Mouse (Mus musculus) myocyte (in vitro differentiated cells): ENCODE results near the gene Icos. TPM values are rescaled to one million over a fixed set of nuclear protein-coding genes. Genes with fewer than 3 reads are reported as not detected.

Source experiments
- H3K27me3 ChIP-seq: one replicate; pipeline ENCODE4 v1.6.1; 2011; ENCODE audit not compliant: control insufficient read depth, insufficient read depth, insufficient read length
- H3K36me3 ChIP-seq: one replicate; pipeline ENCODE4 v1.6.1; 2011; ENCODE audit not compliant: control insufficient read depth, insufficient read depth
- H3K4me2 ChIP-seq: one replicate; pipeline ENCODE4 v1.6.1; 2011; ENCODE audit warnings: low read depth, control low read depth
- H3K4me3 ChIP-seq: one replicate; pipeline ENCODE4 v1.5.1; 2011; ENCODE audit warnings: mild to moderate bottlenecking, control low read depth, moderate library complexity
- H3K79me2 ChIP-seq: one replicate; pipeline ENCODE4 v1.6.1; 2011; ENCODE audit not compliant: control insufficient read depth, insufficient read depth
- H3ac ChIP-seq: one replicate; pipeline ENCODE4 v1.6.1; 2011; ENCODE audit not compliant: control insufficient read depth, insufficient read length
- CEBPB ChIP-seq: IDR thresholded peaks from 2 replicates; pipeline ENCODE4 v1.6.1; 2011; ENCODE audit warnings: mild to moderate bottlenecking, moderate library complexity; ENCODE audit not compliant: poor library complexity, insufficient read depth, severe bottlenecking
- E2F4 ChIP-seq: IDR thresholded peaks from one replicate; pipeline ENCODE4 v1.6.1; 2011; ENCODE audit warnings: mild to moderate bottlenecking, control low read depth, moderate library complexity; ENCODE audit not compliant: insufficient read depth
- MAX ChIP-seq: IDR thresholded peaks from one replicate; pipeline ENCODE4 v1.6.1; 2011; ENCODE audit warnings: low read depth, mild to moderate bottlenecking, control low read depth
- MYOD1 ChIP-seq, 3 experiments: IDR thresholded peaks; one replicate each; pipeline ENCODE4 v1.6.1; 2011; ENCODE audit warnings: control low read depth in 2 of 3, low read depth in 2 of 3, mild to moderate bottlenecking in 2 of 3, moderate library complexity in 1 of 3; ENCODE audit not compliant: insufficient read length in 2 of 3, control insufficient read depth in 1 of 3
- MYOG ChIP-seq, 3 experiments: IDR thresholded peaks; one replicate each; pipeline ENCODE4 v1.6.1; 2011; ENCODE audit warnings: control low read depth in 2 of 3, low read depth in 2 of 3, mild to moderate bottlenecking in 2 of 3; ENCODE audit not compliant: insufficient read length in 2 of 3, control insufficient read depth in 1 of 3, insufficient read depth in 1 of 3
- POLR2A ChIP-seq: IDR thresholded peaks from one replicate; pipeline ENCODE4 v1.6.1; 2011; ENCODE audit warnings: low read depth, mild to moderate bottlenecking, control low read depth, moderate library complexity; ENCODE audit not compliant: insufficient read length
- POLR2AphosphoS2 ChIP-seq: IDR thresholded peaks from one replicate; pipeline ENCODE4 v1.6.1; 2011; ENCODE audit warnings: low read depth, control low read depth; ENCODE audit not compliant: insufficient read length
- REST ChIP-seq: IDR thresholded peaks from one replicate; pipeline ENCODE4 v1.6.1; 2011; ENCODE audit warnings: mild to moderate bottlenecking, control low read depth, moderate library complexity; ENCODE audit not compliant: insufficient read depth, insufficient read length
- SRF ChIP-seq: IDR thresholded peaks from one replicate; pipeline ENCODE4 v1.6.1; 2011; ENCODE audit warnings: low read depth; ENCODE audit not compliant: control insufficient read depth, insufficient read length
- TCF12 ChIP-seq: IDR thresholded peaks from one replicate; pipeline ENCODE4 v1.6.1; 2011; ENCODE audit warnings: mild to moderate bottlenecking, control low read depth; ENCODE audit not compliant: poor library complexity, insufficient read depth, severe bottlenecking
- TCF3 ChIP-seq: IDR thresholded peaks from one replicate; pipeline ENCODE4 v1.6.1; 2011; ENCODE audit warnings: low read depth, control low read depth; ENCODE audit not compliant: insufficient read length
- USF1 ChIP-seq: IDR thresholded peaks from one replicate; pipeline ENCODE4 v1.6.1; 2011; ENCODE audit warnings: low read depth, mild to moderate bottlenecking, control low read depth, moderate library complexity
- polyA plus RNA-seq: library from polyadenylated mRNA; unstranded; fragments of >200 nt; fragmentation: generic; extraction: Trizol; gene quantifications from one replicate; pipeline ENCODE4 v1.2.1, GENCODE M21; 2012; ENCODE audit warnings: missing spikeins

The Icos gene
- polyA plus RNA-seq, 1 experiment = not detected

DNA sequence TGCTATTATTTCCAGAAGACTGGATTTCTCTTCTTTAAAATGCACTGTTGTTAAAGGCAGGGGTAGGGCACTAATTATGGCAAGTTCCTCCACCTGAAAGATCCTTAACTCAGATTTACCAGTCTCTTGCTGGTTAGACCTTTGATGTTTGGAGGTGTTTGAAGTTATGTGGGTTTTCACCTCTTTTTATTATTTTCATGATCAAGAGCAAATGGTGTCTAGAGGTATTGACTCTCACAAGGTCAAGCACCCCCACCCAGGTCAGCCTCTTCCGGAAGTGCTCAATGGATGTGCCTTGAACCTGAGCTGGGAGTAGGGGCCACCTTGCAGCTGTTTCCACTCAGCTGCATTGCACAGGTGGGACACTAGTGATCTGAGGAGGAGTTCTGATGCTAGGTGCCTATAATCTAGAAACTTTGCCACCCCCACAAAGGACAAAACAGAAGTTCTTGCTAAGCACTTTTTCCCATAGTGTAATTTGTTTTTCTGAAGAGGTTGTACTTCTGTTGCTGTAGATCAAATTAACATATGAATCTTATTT is 38.9 kb downstream of the Icos start:
- Histone ChIP-seq H3K36me3 (no peaks in the 10 kb centered on the region), H3K4me2 (no peak overlapping the region), H3ac (no peak overlapping the region), H3K4me3 (no peak overlapping the region), H3K27me3 (peaks cover 4% of the 10 kb centered on the region), H3K79me2 (no peaks in the 10 kb centered on the region)
- TF ChIP-seq MYOD1 (IDR thresholded peaks at IDR 0.05; ENCODE audit: control insufficient read depth in 1 of 3, insufficient read length in 2 of 3, low read depth in 2 of 3) = no peak
- no peak for TF ChIP-seq REST
- no peak for TF ChIP-seq E2F4
- no peak for TF ChIP-seq MAX
- TF ChIP-seq CEBPB = no peak
- no peak for TF ChIP-seq USF1
- no peak for TF ChIP-seq POLR2AphosphoS2
- TF ChIP-seq MYOG (IDR thresholded peaks at IDR 0.05; ENCODE audit: control insufficient read depth in 1 of 3, insufficient read depth in 1 of 3, insufficient read length in 2 of 3, low read depth in 2 of 3) = no peak
- no peak for TF ChIP-seq POLR2A
- no peak for TF ChIP-seq TCF12
- no peak for TF ChIP-seq SRF

DNA sequence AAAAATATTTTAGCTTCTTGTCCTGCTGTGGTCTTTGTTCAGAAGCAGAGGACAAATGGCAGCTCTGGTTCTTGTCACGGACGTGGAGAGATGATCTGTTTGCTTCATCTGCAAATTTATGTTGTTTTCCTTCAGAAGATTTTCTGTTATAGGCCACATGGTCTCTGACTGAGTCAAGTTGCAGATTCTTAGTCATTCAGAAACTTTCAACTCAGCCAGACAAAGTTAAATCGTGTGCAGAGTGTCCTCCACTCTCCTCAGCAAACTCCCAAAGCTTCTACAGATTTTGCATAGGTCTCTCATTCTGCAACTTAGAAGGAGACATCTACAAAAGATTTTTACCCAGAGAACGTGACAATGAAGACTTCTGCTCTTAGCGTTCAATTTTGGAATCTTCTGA is 49.0 kb downstream of the Icos start:
- Histone ChIP-seq H3K36me3 (no peaks in the 10 kb centered on the region), H3K79me2 (no peaks in the 10 kb centered on the region), H3K4me2 (no peak overlapping the region), H3K4me3 (no peak overlapping the region), H3ac (no peak overlapping the region), H3K27me3 (peaks cover 4% of the 10 kb centered on the region)
- TF ChIP-seq E2F4 = no peak
- TF ChIP-seq MAX = no peak
- no peak for TF ChIP-seq TCF12
- no peak for TF ChIP-seq TCF3
- TF ChIP-seq POLR2A = no peak
- TF ChIP-seq REST = no peak
- TF ChIP-seq USF1 = no peak
- no peak for TF ChIP-seq MYOD1 (IDR thresholded peaks at IDR 0.05; ENCODE audit: control insufficient read depth in 1 of 3, insufficient read length in 2 of 3, low read depth in 2 of 3)
- TF ChIP-seq POLR2AphosphoS2 = no peak
- no peak for TF ChIP-seq CEBPB
- no peak for TF ChIP-seq SRF
- no peak for TF ChIP-seq MYOG (IDR thresholded peaks at IDR 0.05; ENCODE audit: control insufficient read depth in 1 of 3, insufficient read depth in 1 of 3, insufficient read length in 2 of 3, low read depth in 2 of 3)

- no peaks in the 10 kb centered on the region for H3K79me2 ChIP-seq
- H3K4me3 ChIP-seq = no peak overlapping the region
- H3K36me3 ChIP-seq = no peaks in the 10 kb centered on the region
- H3K4me2 ChIP-seq = no peak overlapping the region
- H3ac ChIP-seq = no peak overlapping the region
- H3K27me3 ChIP-seq = peaks cover 4% of the 10 kb centered on the region
- TF ChIP-seq MYOG (IDR thresholded peaks at IDR 0.05; ENCODE audit: control insufficient read depth in 1 of 3, insufficient read depth in 1 of 3, insufficient read length in 2 of 3, low read depth in 2 of 3) (no peak), USF1 (no peak), POLR2AphosphoS2 (no peak), TCF3 (no peak), SRF (no peak), CEBPB (no peak), POLR2A (no peak), MYOD1 (IDR thresholded peaks at IDR 0.05; ENCODE audit: control insufficient read depth in 1 of 3, insufficient read length in 2 of 3, low read depth in 2 of 3) (no peak), E2F4 (no peak)
Measured at GRCm38 (mm10) chr1:61027519-61027918, 49.8 kb downstream of the Icos start.

DNA sequence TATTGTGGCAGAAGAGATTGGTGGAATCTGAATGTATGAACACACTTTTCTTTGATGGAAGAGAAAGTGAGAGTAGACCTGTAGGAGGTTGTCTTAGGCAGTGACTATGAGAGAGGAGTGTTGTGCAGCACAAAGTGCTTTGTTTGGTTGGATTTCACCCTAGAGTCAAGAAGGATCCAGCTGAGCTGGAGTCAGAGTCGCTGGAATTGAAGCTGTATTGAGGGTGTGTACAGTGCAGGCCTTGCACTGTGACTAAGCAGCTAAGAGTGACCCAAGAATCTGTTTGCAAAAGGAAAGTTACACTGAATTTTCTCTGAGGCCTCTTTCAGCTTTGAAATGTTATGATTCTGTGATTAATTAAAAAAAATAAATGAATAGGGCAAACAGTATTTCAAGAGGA is 52.2 kb downstream of the Icos start:
- TF ChIP-seq CEBPB (no peak), E2F4 (no peak), SRF (no peak), REST (no peak), MYOG (IDR thresholded peaks at IDR 0.05; ENCODE audit: control insufficient read depth in 1 of 3, insufficient read depth in 1 of 3, insufficient read length in 2 of 3, low read depth in 2 of 3) (no peak), TCF12 (no peak), POLR2A (no peak), TCF3 (no peak), MYOD1 (IDR thresholded peaks at IDR 0.05; ENCODE audit: control insufficient read depth in 1 of 3, insufficient read length in 2 of 3, low read depth in 2 of 3) (no peak), MAX (no peak), POLR2AphosphoS2 (no peak), USF1 (no peak)
- H3K4me3 ChIP-seq = no peak overlapping the region
- H3ac ChIP-seq = no peak overlapping the region
- H3K4me2 ChIP-seq = no peak overlapping the region
- no peaks in the 10 kb centered on the region for H3K27me3 ChIP-seq
- H3K79me2 ChIP-seq = no peaks in the 10 kb centered on the region
- H3K36me3 ChIP-seq = no peaks in the 10 kb centered on the region

DNA sequence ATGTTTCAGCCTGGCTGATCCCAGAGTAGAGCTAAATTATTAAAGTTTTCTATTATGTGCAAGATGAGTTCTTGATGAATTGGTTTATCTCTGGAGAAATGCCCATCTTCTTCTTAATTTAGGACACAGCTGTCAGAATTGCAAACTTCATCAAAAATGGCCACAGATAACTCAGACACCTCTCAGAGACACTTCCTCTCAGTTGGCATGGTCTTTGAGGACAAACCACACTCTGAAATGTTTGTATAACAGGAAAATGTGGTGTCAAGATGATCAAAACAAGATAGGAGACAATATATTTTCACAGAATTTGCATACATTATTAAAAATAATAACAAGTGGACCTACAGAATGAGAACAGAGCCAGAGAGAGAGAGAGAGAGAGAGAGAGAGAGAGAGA is 52.8 kb downstream of the Icos start:
- no peak overlapping the region for H3K4me2 ChIP-seq
- H3K27me3 ChIP-seq = no peaks in the 10 kb centered on the region
- no peak overlapping the region for H3ac ChIP-seq
- no peak overlapping the region for H3K4me3 ChIP-seq
- no peaks in the 10 kb centered on the region for H3K79me2 ChIP-seq
- H3K36me3 ChIP-seq = no peaks in the 10 kb centered on the region
- TF ChIP-seq POLR2AphosphoS2 (no peak), E2F4 (no peak), MYOD1 (IDR thresholded peaks at IDR 0.05; ENCODE audit: control insufficient read depth in 1 of 3, insufficient read length in 2 of 3, low read depth in 2 of 3) (no peak), MYOG (IDR thresholded peaks at IDR 0.05; ENCODE audit: control insufficient read depth in 1 of 3, insufficient read depth in 1 of 3, insufficient read length in 2 of 3, low read depth in 2 of 3) (no peak), CEBPB (no peak), MAX (no peak), POLR2A (no peak)
